ENCODE assay signal across 9 mouse cellular contexts in the genomic region with DNA sequence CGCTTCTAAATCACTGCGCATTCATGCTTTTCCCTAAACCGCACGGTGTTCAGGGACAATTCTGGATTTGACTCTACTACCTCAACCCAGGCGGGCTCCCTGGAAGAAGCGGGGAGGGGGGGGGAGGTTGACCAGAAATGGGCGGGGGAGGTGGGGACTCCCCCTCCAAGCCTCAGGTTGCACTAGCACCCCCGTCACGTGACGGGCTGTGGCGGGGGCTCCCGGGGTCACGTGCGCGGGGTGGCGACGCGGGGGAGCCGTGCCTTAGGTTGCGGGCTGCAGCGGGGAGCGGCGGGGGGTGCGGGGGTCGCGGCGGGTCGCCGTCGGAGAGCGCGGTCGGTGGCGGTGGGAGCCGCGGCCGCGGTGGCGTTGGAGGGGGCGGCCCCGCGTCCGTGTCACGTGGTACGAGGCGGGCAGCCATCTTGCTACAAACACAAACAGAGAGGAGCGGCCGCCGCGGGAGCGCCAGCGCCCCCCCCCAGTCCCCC. TPM values are rescaled to one million over a fixed set of nuclear protein-coding genes. Genes with fewer than 3 reads are reported as not detected.
DNase-seq lines count a peak whose midpoint lies in the region; ATAC-seq and TF ChIP-seq lines count a peak whose summit lies in the region.
"Had no signal": no experiment of that assay in that cellular context is flagged by ENCODE, and none has a peak within 500 bp of the region (broad histone marks: within the 10 kb centered on the region; RNA-seq: fewer than 3 reads in every experiment).

No protein-coding gene starts in this region.

- H3K27ac ChIP-seq in ES-E14 (ENCODE audit: insufficient read depth, low read depth, low read length, poor library complexity, severe bottlenecking), result peak overlapping the region; percentile 92
- H3K27ac ChIP-seq in forebrain, postnatal 0 days (ENCODE audit: low read depth, low read length), result peak overlapping the region; percentile 94

- DNase-seq in ES-E14 (ENCODE audit: low read depth, low spot score), result no peak
- DNase-seq in cerebellum, adult 8-10 months, result peak; percentile 86
- peak; percentile 77 for DNase-seq in forebrain, postnatal 0 days
- peak; percentile 83 for DNase-seq in layer of hippocampus, adult 9-11 months
- peak; percentile 88 for DNase-seq in lung, postnatal 10 days
- DNase-seq in ovary, postnatal 10 days (ENCODE audit: low spot score), result peak; percentile 58
- DNase-seq in thymus, postnatal 10 days (ENCODE audit: low spot score in 2 of 2), result peak; percentile 59 to 70

- H3K9me3 ChIP-seq in ES-E14 (ENCODE audit: control insufficient read depth, insufficient read depth, low read depth, low read length), result no peaks in the 10 kb centered on the region
- no peaks in the 10 kb centered on the region for H3K9me3 ChIP-seq in forebrain, postnatal 0 days (ENCODE audit: low read length)

- no peak for TF ChIP-seq CTCF in forebrain, postnatal 0 days (IDR thresholded peaks at IDR 0.05; ENCODE audit: low read depth)

- peak overlapping the region; percentile 85 for H3K4me2 ChIP-seq in forebrain, postnatal 0 days (ENCODE audit: low read depth)

- peaks cover 6% of the 10 kb centered on the region; the same call in 1 of the 2 replicates for H3K36me3 ChIP-seq in ES-E14 (ENCODE audit: control insufficient read depth, insufficient read depth, low read length, poor library complexity, severe bottlenecking)
- H3K36me3 ChIP-seq in forebrain, postnatal 0 days (ENCODE audit: insufficient read depth), result peaks cover 4% of the 10 kb centered on the region

- H3K4me3 ChIP-seq in ES-E14 (ENCODE audit: insufficient read depth in 1 of 2, low read depth in 1 of 2, low read length in 2 of 2, poor library complexity in 1 of 2, severe bottlenecking in 1 of 2), result peak overlapping the region; percentile 86 to 98
- peak overlapping the region; percentile 95 for H3K4me3 ChIP-seq in forebrain, postnatal 0 days (ENCODE audit: low read depth, low read length)

- peaks cover 2 to 11% of the 10 kb centered on the region in 2 experiments; a peak in 3 of 4 replicates for H3K4me1 ChIP-seq in ES-E14 (ENCODE audit: control insufficient read depth in 2 of 2, insufficient read depth in 2 of 2, low read length in 2 of 2, poor library complexity in 1 of 2)
- peaks cover 17% of the 10 kb centered on the region; the same call in 1 of the 2 replicates for H3K4me1 ChIP-seq in forebrain, postnatal 0 days (ENCODE audit: insufficient read depth)

- peak overlapping the region; percentile 95 for H3K9ac ChIP-seq in ES-E14 (ENCODE audit: insufficient read depth, low read depth, low read length, poor library complexity, severe bottlenecking)
- peak overlapping the region; percentile 99 for H3K9ac ChIP-seq in forebrain, postnatal 0 days

- peak; percentile 84 for ATAC-seq in forebrain, postnatal 0 days
- peak; percentile 35 to 55; a peak in 2 of 4 replicates for ATAC-seq in hematopoietic stem cell, adult 5-6 weeks (replicated peaks in 1 of 2; ENCODE audit: insufficient read depth in 1 of 2, low FRiP score in 2 of 2, low TSS enrichment in 1 of 2, low read depth in 1 of 2, poor library complexity in 2 of 2, severe bottlenecking in 2 of 2)

- WGBS in forebrain, postnatal 0 days, result 2% methylated on average over 34 of the region's 52 CpGs

- in situ Hi-C loops in ES-E14 (cut with MboI; ENCODE audit: low sequenced_read_pairs in 2 of 2, unreplicated experiment in 2 of 2), result no loop called here

- H3K27me3 ChIP-seq in forebrain, postnatal 0 days (ENCODE audit: insufficient read depth, low read length), result no peaks in the 10 kb centered on the region

TF ChIP-seq in ES-E14, 5 proteins besides CTCF, POLR2A, EP300 and RAD21:
- TF ChIP-seq MAFK (IDR thresholded peaks at IDR 0.05; ENCODE audit: insufficient read depth, low read depth, low read length), result no peak
- no peak for TF ChIP-seq ZNF384 (IDR thresholded peaks at IDR 0.05; ENCODE audit: low read depth, low read length)
- TF ChIP-seq ZC3H11A (IDR thresholded peaks at IDR 0.05; ENCODE audit: borderline replicate concordance, low read depth, low read length), result no peak
- TF ChIP-seq CHD2 (IDR thresholded peaks at IDR 0.05; ENCODE audit: low read depth, low read length), result no peak
- TF ChIP-seq HCFC1 (IDR thresholded peaks at IDR 0.05; ENCODE audit: borderline replicate concordance, insufficient read depth, low read length), result no peak

RNA-seq across cellular contexts. Expression of gene Pop7, which starts 7.7 kb away (rescaled TPM):
- 35.7 and 41.7 TPM in 2 replicates for total RNA-seq in ES-E14 (2012; rRNA removed)
- 79.1 and 80.6 TPM in 2 replicates for total RNA-seq in forebrain, postnatal 0 days (2014; rRNA removed)
- 99.2 and 110 TPM in 2 replicates for polyA plus RNA-seq in forebrain, postnatal 0 days (2015; fragmentation: Nextera tagmentation; extraction: Ambion mirVana)
- total RNA-seq in hematopoietic stem cell, adult 5-6 weeks (2017), result 22.0 and 22.1 TPM in 2 replicates

RNA-seq across cellular contexts. Expression of gene Gigyf1, which starts 8.3 kb away (rescaled TPM):
- total RNA-seq in ES-E14 (2012; rRNA removed), result 24.7 and 40.3 TPM in 2 replicates
- 21.1 and 25.2 TPM in 2 replicates for total RNA-seq in forebrain, postnatal 0 days (2014; rRNA removed)
- polyA plus RNA-seq in forebrain, postnatal 0 days (2015; fragmentation: Nextera tagmentation; extraction: Ambion mirVana), result 6.1 and 10.6 TPM in 2 replicates
- total RNA-seq in hematopoietic stem cell, adult 5-6 weeks (2017), result 13.4 and 16.3 TPM in 2 replicates

RNA-seq across cellular contexts. Expression of gene Epo, which starts 23.0 kb away (rescaled TPM):
- 0.36 and 0.48 TPM in 2 replicates for total RNA-seq in ES-E14 (2012; rRNA removed)
- not detected in 2 replicates for total RNA-seq in forebrain, postnatal 0 days (2014; rRNA removed)
- not detected in 2 replicates for polyA plus RNA-seq in forebrain, postnatal 0 days (2015; fragmentation: Nextera tagmentation; extraction: Ambion mirVana)
- not detected in 2 replicates for total RNA-seq in hematopoietic stem cell, adult 5-6 weeks (2017)
- polyA plus RNA-seq: large intestine, adult 2 months had no signal

RNA-seq across cellular contexts. Expression of gene Gnb2, which starts 23.3 kb away (rescaled TPM):
- 259 and 297 TPM in 2 replicates for total RNA-seq in ES-E14 (2012; rRNA removed)
- 1,237 and 1,339 TPM in 2 replicates for total RNA-seq in forebrain, postnatal 0 days (2014; rRNA removed)
- polyA plus RNA-seq in forebrain, postnatal 0 days (2015; fragmentation: Nextera tagmentation; extraction: Ambion mirVana), result 766 and 769 TPM in 2 replicates
- 147 and 171 TPM in 2 replicates for total RNA-seq in hematopoietic stem cell, adult 5-6 weeks (2017)

RNA-seq across cellular contexts. Expression of gene Zan, which starts 33.2 kb away (rescaled TPM):
- 0.95 and 2.6 TPM in 2 replicates for total RNA-seq in ES-E14 (2012; rRNA removed)
- 0.31 and 0.62 TPM in 2 replicates for total RNA-seq in forebrain, postnatal 0 days (2014; rRNA removed)
- 0.08 and 0.14 TPM in 2 replicates for polyA plus RNA-seq in forebrain, postnatal 0 days (2015; fragmentation: Nextera tagmentation; extraction: Ambion mirVana)
- total RNA-seq in hematopoietic stem cell, adult 5-6 weeks (2017), result 0.35 and 0.50 TPM in 2 replicates
